Mouse (Mus musculus): ENCODE data around the gene Pqlc2. TPM values are rescaled to one million over a fixed set of nuclear protein-coding genes. Genes with fewer than 3 reads are reported as not detected.

Gene Pqlc2
- polyA plus RNA-seq, 1 experiment: 61.1 TPM

- DNase-seq (ENCODE audit: low read depth): no peak
Observed at GRCm38 (mm10) chr4:139305521-139305920, 5.0 kb downstream of the Pqlc2 start.

- DNase-seq (ENCODE audit: low read depth): no peak
Observed at GRCm38 (mm10) chr4:139302241-139302640, 8.3 kb downstream of the Pqlc2 start.

GRCm38 (mm10) chr4:139301780-139302179, 8.7 kb downstream of the Pqlc2 start:
- DNase-seq (ENCODE audit: low read depth): no peak

GRCm38 (mm10) chr4:139298671-139299366, 11.7 kb downstream of the Pqlc2 start:
- no peak for DNase-seq (ENCODE audit: low read depth)

- DNase-seq (ENCODE audit: low read depth): no peak
Observed at GRCm38 (mm10) chr4:139297566-139297965, 12.9 kb downstream of the Pqlc2 start.

- no peak for DNase-seq (ENCODE audit: low read depth)
Observed at GRCm38 (mm10) chr4:139292038-139292437, 18.5 kb downstream of the Pqlc2 start.

- no peak for DNase-seq (ENCODE audit: low read depth)
Observed at GRCm38 (mm10) chr4:139291099-139291498, 19.4 kb downstream of the Pqlc2 start.

GRCm38 (mm10) chr4:139289017-139289416, 21.5 kb downstream of the Pqlc2 start:
- DNase-seq (ENCODE audit: low read depth): no peak

- DNase-seq (ENCODE audit: low read depth): no peak
Observed at GRCm38 (mm10) chr4:139287122-139287863, 23.2 kb downstream of the Pqlc2 start.

GRCm38 (mm10) chr4:139286234-139286633, 24.3 kb downstream of the Pqlc2 start:
- DNase-seq (ENCODE audit: low read depth): no peak

GRCm38 (mm10) chr4:139284877-139285276, 25.6 kb downstream of the Pqlc2 start:
- no peak for DNase-seq (ENCODE audit: low read depth)

GRCm38 (mm10) chr4:139282955-139283417, 27.5 kb downstream of the Pqlc2 start:
- no peak for DNase-seq (ENCODE audit: low read depth)

- DNase-seq (ENCODE audit: low read depth): no peak
Observed at GRCm38 (mm10) chr4:139281791-139282345, 28.6 kb downstream of the Pqlc2 start.

GRCm38 (mm10) chr4:139280530-139280929, 30.0 kb downstream of the Pqlc2 start:
- DNase-seq (ENCODE audit: low read depth): no peak

- DNase-seq (ENCODE audit: low read depth): no peak
Observed at GRCm38 (mm10) chr4:139276411-139276810, 34.1 kb downstream of the Pqlc2 start.

- no peak for DNase-seq (ENCODE audit: low read depth)
Observed at GRCm38 (mm10) chr4:139274573-139274972, 35.9 kb downstream of the Pqlc2 start.

- DNase-seq (ENCODE audit: low read depth): no peak
Observed at GRCm38 (mm10) chr4:139272951-139273680, 37.4 kb downstream of the Pqlc2 start.

GRCm38 (mm10) chr4:139271562-139271961, 38.9 kb downstream of the Pqlc2 start:
- DNase-seq (ENCODE audit: low read depth): no peak

GRCm38 (mm10) chr4:139270168-139270567, 40.3 kb downstream of the Pqlc2 start:
- DNase-seq (ENCODE audit: low read depth): no peak

GRCm38 (mm10) chr4:139268242-139268641, 42.3 kb downstream of the Pqlc2 start:
- DNase-seq (ENCODE audit: low read depth): peak; percentile 34

GRCm38 (mm10) chr4:139267335-139267734, 43.2 kb downstream of the Pqlc2 start:
- no peak for DNase-seq (ENCODE audit: low read depth)

- DNase-seq (ENCODE audit: low read depth): no peak
Observed at GRCm38 (mm10) chr4:139266500-139266865, 44.0 kb downstream of the Pqlc2 start.
